Mouse (Mus musculus): Measurements from ENCODE around the gene Ppil3.

DNA sequence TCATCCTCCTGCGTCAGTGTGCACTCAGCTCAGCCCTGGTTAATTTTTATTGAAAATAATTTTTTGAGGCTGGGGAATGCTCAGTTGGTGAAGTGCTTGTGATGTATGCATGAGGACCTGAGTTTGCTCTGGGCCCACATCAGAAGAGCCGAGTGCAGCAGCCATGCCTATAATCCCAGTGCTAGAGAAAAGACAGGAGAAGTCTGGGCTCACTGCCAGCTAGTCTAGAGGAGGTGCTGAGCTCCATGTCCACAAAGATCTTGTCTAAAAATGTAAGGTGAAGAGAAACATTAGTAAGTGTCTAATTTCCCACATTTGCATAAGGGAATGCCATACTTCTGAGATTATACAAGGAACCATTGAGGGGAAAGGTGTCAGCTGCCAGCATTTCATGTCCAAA, 13.6 kb upstream of the Ppil3 start:
- TF ChIP-seq CTCF (IDR thresholded peaks at IDR 0.05; ENCODE audit: low read depth) = no peak
- no peak for TF ChIP-seq EP300 (IDR thresholded peaks at IDR 0.05; ENCODE audit: low read depth)
